9 mouse cellular contexts compared by ENCODE assay signal in the genomic region with DNA sequence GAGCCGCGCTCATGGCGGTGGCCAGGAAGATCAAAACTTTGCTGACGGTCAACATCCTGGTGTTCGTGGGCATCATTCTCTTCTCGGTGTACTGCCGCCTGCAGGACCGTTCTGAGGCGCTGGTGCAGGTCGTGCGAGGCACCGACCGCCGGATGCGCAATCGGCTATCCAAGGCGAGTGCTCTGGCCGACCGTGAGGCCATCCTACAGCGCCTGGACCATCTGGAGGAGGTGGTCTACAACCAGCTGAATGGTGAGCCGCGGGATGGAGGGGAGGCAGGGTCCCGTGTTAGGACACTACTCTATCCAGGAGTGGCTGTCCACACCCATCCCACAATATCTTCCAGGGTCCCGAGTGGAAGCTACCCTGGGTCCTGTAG. TPM values are rescaled to one million over a fixed set of nuclear protein-coding genes. Genes with fewer than 3 reads are reported as not detected.
DNase-seq lines count a peak whose midpoint lies in the region; ATAC-seq and TF ChIP-seq lines count a peak whose summit lies in the region.
"Had no signal": no experiment of that assay in that cellular context is flagged by ENCODE, and none has a peak within 500 bp of the region (broad histone marks: within the 10 kb centered on the region; RNA-seq: fewer than 3 reads in every experiment).

No protein-coding gene starts in this region.

- H3K4me1 ChIP-seq in testis, adult 2 months (ENCODE audit: control insufficient read depth, insufficient read depth, low read length) = peaks cover 3% of the 10 kb centered on the region
- H3K4me1 ChIP-seq in limb, embryonic 13.5 days = peaks cover 8% of the 10 kb centered on the region
- H3K4me1 ChIP-seq in stomach, postnatal 0 days (replicated peaks; ENCODE audit: control insufficient read depth, insufficient read depth) = no peaks in the 10 kb centered on the region

- no peak for TF ChIP-seq CTCF in testis, adult 2 months (IDR thresholded peaks at IDR 0.05; ENCODE audit: control insufficient read depth, insufficient read depth, insufficient replicate concordance, low read depth, low read length)
- peak; percentile 25; the same call in 1 of the 2 replicates for TF ChIP-seq CTCF in stomach, postnatal 0 days (IDR thresholded peaks at IDR 0.05; ENCODE audit: low read depth)

- ATAC-seq in cerebellum, adult (ENCODE audit: insufficient number of reproducible peaks, low FRiP score, low TSS enrichment) = peak; percentile 8; the same call in 1 of the 2 replicates
- ATAC-seq in limb, embryonic 13.5 days (ENCODE audit: low FRiP score, low read depth) = no peak
- no peak for ATAC-seq in stomach, postnatal 0 days (ENCODE audit: low FRiP score, low TSS enrichment)

- peak overlapping the region; percentile 0 for H3K4me3 ChIP-seq in testis, adult 2 months (ENCODE audit: control insufficient read depth, low read depth, low read length)
- H3K4me3 ChIP-seq in limb, embryonic 13.5 days = peak overlapping the region; percentile 50
- H3K4me3 ChIP-seq in stomach, postnatal 0 days (ENCODE audit: low read depth, low read length) = no peak overlapping the region
- H3K4me3 ChIP-seq: erythroblast, embryonic 14.5 days had no signal

- TF ChIP-seq EP300 in stomach, postnatal 0 days (optimal IDR thresholded peaks at IDR 0.05) = no peak

- no peak overlapping the region for H3K9ac ChIP-seq in limb, embryonic 13.5 days
- H3K9ac ChIP-seq in stomach, postnatal 0 days (ENCODE audit: low read length) = no peak overlapping the region

- no peaks in the 10 kb centered on the region for H3K36me3 ChIP-seq in testis, adult 2 months (ENCODE audit: control insufficient read depth, insufficient read depth, low read length)
- H3K36me3 ChIP-seq in limb, embryonic 13.5 days = no peaks in the 10 kb centered on the region
- no peaks in the 10 kb centered on the region for H3K36me3 ChIP-seq in stomach, postnatal 0 days (ENCODE audit: control insufficient read depth, insufficient read depth, low read length)

- 4% methylated on average over 24 of the region's 24 CpGs for WGBS in limb, embryonic 13.5 days
- 3% methylated on average over 24 of the region's 24 CpGs for WGBS in stomach, postnatal 0 days

- TF ChIP-seq POLR2A in testis, adult 2 months (IDR thresholded peaks at IDR 0.05; ENCODE audit: control insufficient read depth, low read depth, low read length) = no peak

- H3K27ac ChIP-seq in testis, adult 2 months (ENCODE audit: control insufficient read depth, insufficient read depth, low read depth, low read length) = no peak overlapping the region
- H3K27ac ChIP-seq in limb, embryonic 13.5 days = no peak overlapping the region
- no peak overlapping the region for H3K27ac ChIP-seq in stomach, postnatal 0 days (replicated peaks)

- peak overlapping the region; percentile 81 for H3K4me2 ChIP-seq in limb, embryonic 13.5 days (replicated peaks)
- H3K4me2 ChIP-seq in stomach, postnatal 0 days (replicated peaks; ENCODE audit: low read depth) = peak overlapping the region; percentile 52

- no peaks in the 10 kb centered on the region for H3K9me3 ChIP-seq in limb, embryonic 13.5 days
- no peaks in the 10 kb centered on the region for H3K9me3 ChIP-seq in stomach, postnatal 0 days (ENCODE audit: control insufficient read depth, low read length)

- no peak for DNase-seq in cerebellum, adult 9-10 months
- no peak for DNase-seq in testis, postnatal 14 days (ENCODE audit: low spot score)
- DNase-seq in stomach, postnatal 0 days (ENCODE audit: low spot score) = no peak
- DNase-seq in frontal cortex, postnatal 36 days (ENCODE audit: low spot score in 2 of 2) = no peak
- no peak for DNase-seq in lung, postnatal 4 days

- no peaks in the 10 kb centered on the region for H3K27me3 ChIP-seq in testis, adult 2 months (ENCODE audit: control insufficient read depth, insufficient read depth, low read length)
- peaks cover 84% of the 10 kb centered on the region for H3K27me3 ChIP-seq in limb, embryonic 13.5 days
- no peaks in the 10 kb centered on the region; the same call in 1 of the 2 replicates for H3K27me3 ChIP-seq in stomach, postnatal 0 days (ENCODE audit: control insufficient read depth, insufficient read depth, low read length)

RNA-seq across cellular contexts. Expression of gene Galnt9, which starts 0.5 kb away (rescaled TPM):
- 0.60 and 0.69 TPM in 2 replicates for polyA plus RNA-seq in testis, adult 2 months (2012; rRNA removed)
- 0.26 and 0.55 TPM in 2 replicates for polyA plus RNA-seq in limb, embryonic 13.5 days (2015; fragmentation: Nextera tagmentation; extraction: Ambion mirVana)
- 0.18 and 0.29 TPM in 2 replicates for polyA plus RNA-seq in stomach, postnatal 0 days (2015; fragmentation: Nextera tagmentation; extraction: Ambion mirVana)
